Mouse (Mus musculus): Measurements from ENCODE around the gene Mamstr.
A peak's percentile ranks its signal among the peaks of the same experiment; 100 is the strongest.

Mamstr gene

GRCm38 (mm10) chr7:45628364-45629294 lies 11.1 kb upstream of the Mamstr start:
- DNase-seq (ENCODE audit: low spot score) = peak; percentile 93

- no peak for DNase-seq (ENCODE audit: low spot score)
Measured at GRCm38 (mm10) chr7:45630064-45630907, 9.5 kb upstream of the Mamstr start.

- no peak for DNase-seq (ENCODE audit: low spot score)
Measured at GRCm38 (mm10) chr7:45632499-45632898, 7.3 kb upstream of the Mamstr start.

GRCm38 (mm10) chr7:45634946-45635681 lies 4.7 kb upstream of the Mamstr start:
- DNase-seq (ENCODE audit: low spot score) = no peak

GRCm38 (mm10) chr7:45635711-45636688 lies 3.8 kb upstream of the Mamstr start:
- no peak for DNase-seq (ENCODE audit: low spot score)

GRCm38 (mm10) chr7:45637710-45638109 lies 2.1 kb upstream of the Mamstr start:
- no peak for DNase-seq (ENCODE audit: low spot score)

GRCm38 (mm10) chr7:45638623-45639401 lies 965 bp upstream of the Mamstr start:
- peak; percentile 79 for DNase-seq (ENCODE audit: low spot score)

GRCm38 (mm10) chr7:45640191-45640957 lies 597 bp downstream of the Mamstr start:
- no peak for DNase-seq (ENCODE audit: low spot score)

GRCm38 (mm10) chr7:45641391-45642040 lies 1.7 kb downstream of the Mamstr start:
- DNase-seq (ENCODE audit: low spot score) = no peak

GRCm38 (mm10) chr7:45642083-45642482 lies 2.3 kb downstream of the Mamstr start:
- DNase-seq (ENCODE audit: low spot score) = no peak

- no peak for DNase-seq (ENCODE audit: low spot score)
Measured at GRCm38 (mm10) chr7:45642503-45643255, 2.9 kb downstream of the Mamstr start.

GRCm38 (mm10) chr7:45643441-45644178 lies 3.8 kb downstream of the Mamstr start:
- peak; percentile 83 for DNase-seq (ENCODE audit: low spot score)

- DNase-seq (ENCODE audit: low spot score) = no peak
Measured at GRCm38 (mm10) chr7:45644183-45644582, 4.4 kb downstream of the Mamstr start.

GRCm38 (mm10) chr7:45644872-45645590 lies 5.3 kb downstream of the Mamstr start:
- no peak for DNase-seq (ENCODE audit: low spot score)

- no peak for DNase-seq (ENCODE audit: low spot score)
Measured at GRCm38 (mm10) chr7:45645591-45645971, 5.8 kb downstream of the Mamstr start.

- no peak for DNase-seq (ENCODE audit: low spot score)
Measured at GRCm38 (mm10) chr7:45646671-45647070, 6.9 kb downstream of the Mamstr start.

GRCm38 (mm10) chr7:45649351-45649750 lies 9.6 kb downstream of the Mamstr start:
- no peak for DNase-seq (ENCODE audit: low spot score)
